26 mouse cellular contexts compared by ENCODE assay signal in genomic region chr5:17328946-17329566, GRCm38 (mm10). TPM values are rescaled to one million over a fixed set of nuclear protein-coding genes. Genes with fewer than 3 reads are reported as not detected.
DNase-seq lines count a peak whose midpoint lies in the region; ATAC-seq and TF ChIP-seq lines count a peak whose summit lies in the region.
"Had no signal": no experiment of that assay in that cellular context is flagged by ENCODE, and none has a peak within 500 bp of the region (broad histone marks: within the 10 kb centered on the region; RNA-seq: fewer than 3 reads in every experiment).

No protein-coding gene starts in this region.

- H3K4me1 ChIP-seq in kidney, postnatal 0 days (replicated peaks; ENCODE audit: insufficient read depth, low read length): no peaks in the 10 kb centered on the region
- H3K4me1 ChIP-seq in lung, adult 2 months (ENCODE audit: control insufficient read depth, insufficient read depth, low read length): no peaks in the 10 kb centered on the region; the same call in 1 of the 2 replicates
- H3K4me1 ChIP-seq: embryonic facial prominence, embryonic 10.5 days; forebrain, embryonic 10.5 days; forebrain, embryonic 15.5 days; heart, embryonic 10.5 days; hindbrain, embryonic 12.5 days had no signal

- no peak for ATAC-seq in kidney, postnatal 0 days (replicated peaks; ENCODE audit: low FRiP score, low read depth)
- ATAC-seq: forebrain, embryonic 15.5 days; hindbrain, embryonic 16.5 days had no signal

- no peak overlapping the region for H3K9ac ChIP-seq in kidney, postnatal 0 days (ENCODE audit: low read depth, low read length)
- H3K9ac ChIP-seq: forebrain, embryonic 15.5 days; hindbrain, embryonic 12.5 days had no signal

- H3K36me3 ChIP-seq in kidney, postnatal 0 days (ENCODE audit: insufficient read depth, low read length): no peaks in the 10 kb centered on the region
- H3K36me3 ChIP-seq: embryonic facial prominence, embryonic 10.5 days; forebrain, embryonic 10.5 days; forebrain, embryonic 15.5 days; heart, embryonic 10.5 days; hindbrain, embryonic 12.5 days had no signal

- peak; percentile 69 for DNase-seq in kidney, postnatal 0 days (ENCODE audit: low spot score)
- DNase-seq in kidney, postnatal 25 days: no peak
- DNase-seq in lung, postnatal 10 days: peak; percentile 3
- DNase-seq in lung, adult 2 months: no peak
- DNase-seq in brain, embryonic 14.5 days (ENCODE audit: low read depth): peak; percentile 1
- no peak for DNase-seq in ovary, postnatal 14 days (ENCODE audit: low spot score)
- no peak for DNase-seq in heart, adult 18-20 months
- DNase-seq: adrenal gland, postnatal 25 days; cerebellum, adult 2 months; cerebellum, postnatal 10 days; gastrocnemius, postnatal 36 days; heart, adult 11 months; heart, postnatal 10 days; heart, postnatal 4 days had no signal

- no peak overlapping the region for H3K4me3 ChIP-seq in kidney, postnatal 0 days (replicated peaks; ENCODE audit: low read depth, low read length)
- H3K4me3 ChIP-seq in lung, adult 2 months (replicated peaks; ENCODE audit: extremely low read depth, low read depth, low read length): no peak overlapping the region
- H3K4me3 ChIP-seq: embryonic facial prominence, embryonic 10.5 days; erythroblast, embryonic 14.5 days; forebrain, embryonic 10.5 days; forebrain, embryonic 15.5 days; heart, embryonic 10.5 days; hindbrain, embryonic 12.5 days had no signal

- H3K27me3 ChIP-seq in kidney, postnatal 0 days (ENCODE audit: insufficient read depth, low read length): no peaks in the 10 kb centered on the region
- H3K27me3 ChIP-seq: forebrain, embryonic 15.5 days; hindbrain, embryonic 12.5 days had no signal

- TF ChIP-seq CTCF in kidney, postnatal 0 days (IDR thresholded peaks at IDR 0.05; ENCODE audit: low read depth): no peak
- no peak for TF ChIP-seq CTCF in lung, adult 2 months (IDR thresholded peaks at IDR 0.05; ENCODE audit: insufficient read depth, low read length)
- no peak for TF ChIP-seq CTCF in brain, embryonic 14.5 days (IDR thresholded peaks at IDR 0.05; ENCODE audit: borderline replicate concordance, extremely low read depth, insufficient read depth, insufficient read length)

- H3K4me2 ChIP-seq in kidney, postnatal 0 days (ENCODE audit: low read length): no peak overlapping the region
- H3K4me2 ChIP-seq: forebrain, embryonic 15.5 days; hindbrain, embryonic 12.5 days had no signal

- H3K27ac ChIP-seq in kidney, postnatal 0 days: no peak overlapping the region
- H3K27ac ChIP-seq: embryonic facial prominence, embryonic 10.5 days; forebrain, embryonic 10.5 days; forebrain, embryonic 15.5 days; heart, embryonic 10.5 days; hindbrain, embryonic 12.5 days had no signal

- no peaks in the 10 kb centered on the region for H3K9me3 ChIP-seq in kidney, postnatal 0 days (replicated peaks; ENCODE audit: low read length)
- H3K9me3 ChIP-seq: embryonic facial prominence, embryonic 10.5 days; forebrain, embryonic 10.5 days; forebrain, embryonic 15.5 days; heart, embryonic 10.5 days; hindbrain, embryonic 12.5 days had no signal

- no peak for TF ChIP-seq POLR2A in lung, adult 2 months (IDR thresholded peaks at IDR 0.05; ENCODE audit: borderline replicate concordance, extremely low read depth, low read depth, low read length)
- TF ChIP-seq POLR2A in brain, embryonic 14.5 days (IDR thresholded peaks at IDR 0.05; ENCODE audit: borderline replicate concordance, extremely low read depth, insufficient read depth, insufficient read length, poor library complexity, severe bottlenecking): no peak

- 15% methylated on average over 2 of the region's 2 CpGs for WGBS in kidney, postnatal 0 days
- WGBS in lung, adult 2 months: 32% methylated on average over 2 of the region's 2 CpGs

RNA-seq across cellular contexts. Expression of gene Speer4f2, which starts 43.9 kb away (rescaled TPM):
- 0.20 TPM in 1 of 2 replicates, not detected in the other for polyA plus RNA-seq in kidney, postnatal 0 days (2015; fragmentation: Nextera tagmentation; extraction: Ambion mirVana)
- not detected in 2 replicates for polyA plus RNA-seq in lung, adult 2 months (2012; rRNA removed)
- not detected in 2 replicates for polyA plus RNA-seq in brain, embryonic 14.5 days (2012; rRNA removed)
- not detected for total RNA-seq in heart, adult 18-20 months (2021)
- total RNA-seq: adrenal gland, adult 18-20 months; adrenal gland, postnatal 25 days; ES-E14; gastrocnemius, adult 8-10 months; gastrocnemius, postnatal 36 days; heart, postnatal 10 days; heart, postnatal 4 days had no signal
- polyA plus RNA-seq: cerebellum, adult 2 months; embryonic facial prominence, embryonic 10.5 days; embryonic facial prominence, embryonic 14.5 days; erythroblast, embryonic 14.5 days; forebrain, embryonic 10.5 days; forebrain, embryonic 15.5 days; heart, embryonic 10.5 days; heart, embryonic 14.5 days; hindbrain, embryonic 12.5 days; hindbrain, embryonic 16.5 days had no signal

Comparison
In these comparisons a context has a peak if more than half of its experiments do, and no peak if none do; other contexts are left out.
1. DNase-seq: peak in kidney, postnatal 0 days (single experiment), lung, postnatal 10 days (single experiment) and brain, embryonic 14.5 days (single experiment); none in kidney, postnatal 25 days (0 of 2), lung, adult 2 months (single experiment), ovary, postnatal 14 days (single experiment) and heart, adult 18-20 months (0 of 2).